ENCODE assay signal across 8 mouse cellular contexts in the genomic region with DNA sequence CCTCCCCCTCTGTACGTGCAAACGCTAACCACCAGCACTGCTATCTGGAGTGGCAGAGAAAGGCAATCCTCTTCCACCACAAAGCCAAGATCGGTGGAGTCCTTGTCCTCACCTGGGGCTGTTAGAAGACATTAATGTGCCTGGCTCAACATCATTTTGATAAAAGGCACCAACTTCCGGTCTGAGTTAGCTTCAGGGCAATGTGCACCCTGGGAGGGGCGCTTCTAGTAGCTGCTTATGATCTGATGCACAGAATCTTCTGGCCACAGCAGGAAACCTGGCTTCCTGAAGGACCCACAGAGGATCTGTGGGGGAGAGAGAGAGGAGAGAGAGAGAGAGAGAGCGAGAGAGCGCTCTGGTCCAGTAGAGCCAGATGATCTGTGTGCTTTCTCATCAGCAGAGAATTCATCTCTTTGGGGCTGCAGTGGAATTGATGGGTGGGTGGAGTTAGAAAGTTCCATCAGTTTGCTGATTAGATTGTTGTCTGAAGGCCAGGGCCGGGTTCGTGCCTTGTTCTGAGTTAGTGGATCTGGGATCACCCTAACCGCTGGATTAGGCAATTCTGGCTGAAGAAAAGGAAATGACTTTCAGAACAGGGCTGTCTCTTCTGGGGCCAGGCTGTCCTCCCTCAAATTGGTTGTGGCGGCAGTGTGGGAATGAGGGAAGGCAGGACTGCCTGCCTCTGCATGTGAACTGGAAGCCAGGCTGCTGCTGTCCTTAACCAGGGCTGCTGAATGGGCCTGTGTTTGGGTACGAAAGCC.
A peak's percentile ranks its signal among the peaks of the same experiment; 100 is the strongest.
DNase-seq lines count a peak whose midpoint lies in the region; ATAC-seq and TF ChIP-seq lines count a peak whose summit lies in the region.

No protein-coding gene starts in this region.

- H3K9ac ChIP-seq in intestine, embryonic 14.5 days (ENCODE audit: low read length), result no peak overlapping the region
- H3K9ac ChIP-seq in intestine, postnatal 0 days (ENCODE audit: low read depth, low read length), result no peak overlapping the region

- WGBS in intestine, embryonic 14.5 days, result 54% methylated on average over 10 of the region's 12 CpGs
- WGBS in intestine, postnatal 0 days, result 45% methylated on average over 10 of the region's 12 CpGs

- ATAC-seq in intestine, embryonic 14.5 days (replicated peaks; ENCODE audit: low FRiP score, low TSS enrichment, low read depth), result no peak
- no peak for ATAC-seq in intestine, postnatal 0 days

- no peaks in the 10 kb centered on the region for H3K9me3 ChIP-seq in intestine, embryonic 14.5 days (ENCODE audit: control insufficient read depth, low read length)
- H3K9me3 ChIP-seq in intestine, postnatal 0 days (ENCODE audit: control insufficient read depth), result 0 out of 2 replicates have a peak, but pooled peaks cover under 1% of the 10 kb centered on the region

- no peaks in the 10 kb centered on the region for H3K36me3 ChIP-seq in intestine, embryonic 14.5 days (ENCODE audit: control insufficient read depth, insufficient read depth, low read length)
- H3K36me3 ChIP-seq in intestine, postnatal 0 days (ENCODE audit: control insufficient read depth, insufficient read depth), result no peaks in the 10 kb centered on the region

- no peaks in the 10 kb centered on the region for H3K27me3 ChIP-seq in intestine, embryonic 14.5 days (replicated peaks; ENCODE audit: control insufficient read depth, insufficient read depth, low read length)
- H3K27me3 ChIP-seq in intestine, postnatal 0 days (replicated peaks; ENCODE audit: control insufficient read depth, insufficient read depth, low read length), result no peaks in the 10 kb centered on the region

- H3K4me2 ChIP-seq in intestine, embryonic 14.5 days (ENCODE audit: low read length), result no peak overlapping the region
- no peak overlapping the region for H3K4me2 ChIP-seq in intestine, postnatal 0 days (replicated peaks; ENCODE audit: low read depth)

- H3K27ac ChIP-seq in intestine, embryonic 14.5 days (ENCODE audit: low read depth), result peak overlapping the region; percentile 47; the same call in 1 of the 2 replicates
- no peak overlapping the region for H3K27ac ChIP-seq in intestine, postnatal 0 days (ENCODE audit: low read depth, low read length)

- peaks cover 27% of the 10 kb centered on the region for H3K4me1 ChIP-seq in intestine, embryonic 14.5 days (replicated peaks; ENCODE audit: control insufficient read depth, insufficient read depth, low read length)
- H3K4me1 ChIP-seq in intestine, postnatal 0 days (replicated peaks; ENCODE audit: control insufficient read depth, insufficient read depth, low read length), result peaks cover 3% of the 10 kb centered on the region; the same call in 1 of the 2 replicates

- no peak for DNase-seq in intestine, embryonic 14.5 days (ENCODE audit: low spot score)
- peak; percentile 37 to 51 for DNase-seq in gastrocnemius, adult 8-10 months (ENCODE audit: low spot score in 2 of 2)
- peak; percentile 23 to 63 for DNase-seq in kidney, postnatal 36 days
- DNase-seq in skeletal muscle tissue, adult 2 months (ENCODE audit: low read depth, low spot score), result peak; percentile 79
- DNase-seq in cerebellum, adult 8-10 months, result no peak
- DNase-seq in retina, postnatal 1 day, result no peak
- DNase-seq in embryo, embryonic 10 days (ENCODE audit: low spot score), result no peak

- H3K4me3 ChIP-seq in intestine, embryonic 14.5 days (ENCODE audit: low read depth, low read length), result no peak overlapping the region
- no peak overlapping the region for H3K4me3 ChIP-seq in intestine, postnatal 0 days (ENCODE audit: low read depth, low read length)

- no peak for TF ChIP-seq CTCF in intestine, postnatal 0 days (IDR thresholded peaks at IDR 0.05; ENCODE audit: low read depth)

Comparison
In these comparisons a context has a peak if more than half of its experiments do, and no peak if none do; other contexts are left out.
1. DNase-seq: peak in gastrocnemius, adult 8-10 months (2 of 2), kidney, postnatal 36 days (2 of 2) and skeletal muscle tissue, adult 2 months (single experiment); none in intestine, embryonic 14.5 days (single experiment), cerebellum, adult 8-10 months (single experiment), retina, postnatal 1 day (single experiment) and embryo, embryonic 10 days (single experiment).